Mouse (Mus musculus) thymus, postnatal 36 days (tissue): ENCODE results near the gene Gm10521.
"Not testable (repeated sequence)": the region's sequence is repeated elsewhere in the genome, so short reads cannot be mapped to it uniquely, and the experiment has no call there.

Experiments
- DNase-seq, 2 experiments: peaks; one replicate each; pipeline ENCODE4 v3.0.0; 2022; ENCODE audit warnings: mixed read lengths in 2 of 2

The Gm10521 gene

GRCm38 (mm10) chr1:171895364-171895763, at the start of gene Gm10521:
TSS of gene Gm10521 (plus strand) at chr1:171895664.
- DNase-seq, result not testable (repeated sequence)

DNA sequence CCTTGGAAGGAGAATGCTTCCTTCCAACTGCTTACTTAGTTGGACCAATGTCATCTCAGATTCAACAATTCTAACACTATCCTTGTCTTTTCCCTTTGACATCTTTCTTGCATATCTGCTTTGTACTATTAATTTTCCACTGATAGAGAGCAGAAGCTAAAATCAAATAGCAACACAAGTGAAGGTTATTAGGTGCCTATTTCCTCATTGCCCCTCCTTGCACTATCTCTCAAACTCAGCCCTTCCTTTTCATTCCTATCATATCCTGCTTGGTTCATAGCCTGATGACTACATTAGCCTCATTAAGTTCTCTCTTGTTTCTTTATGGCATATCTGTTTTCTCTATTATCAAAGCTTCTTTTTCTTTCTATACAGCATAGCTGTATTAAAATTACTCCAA, 47.3 kb upstream of the Gm10521 start:
- no peak for DNase-seq

GRCm38 (mm10) chr1:171848757-171849156, 46.7 kb upstream of the Gm10521 start:
- DNase-seq, result no peak

- no peak for DNase-seq
These were observed 46.0 kb upstream of the Gm10521 start for GRCm38 (mm10) chr1:171849454-171849853.

GRCm38 (mm10) chr1:171865467-171865866, 30.0 kb upstream of the Gm10521 start:
- DNase-seq, result no peak

DNA sequence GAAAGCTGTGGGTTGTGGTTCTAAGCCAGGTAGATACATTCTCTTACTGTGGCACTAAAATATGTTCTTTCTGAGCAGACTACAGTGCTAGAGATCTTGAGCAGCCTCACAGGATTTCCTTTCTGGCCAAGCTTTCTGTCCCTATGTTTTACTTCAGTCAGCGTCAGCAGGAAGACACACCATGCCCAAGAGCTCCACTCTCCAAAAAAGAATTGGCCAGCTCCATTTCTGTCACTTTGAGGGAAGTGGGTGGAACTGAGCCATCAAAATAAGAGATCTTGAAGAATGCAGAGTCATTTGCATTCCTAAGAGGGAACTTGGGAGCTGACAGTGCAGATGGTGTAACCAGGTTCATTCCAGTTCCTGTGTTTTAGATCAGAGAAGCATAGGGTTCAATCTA, 8.5 kb upstream of the Gm10521 start:
- DNase-seq, result no peak

DNA sequence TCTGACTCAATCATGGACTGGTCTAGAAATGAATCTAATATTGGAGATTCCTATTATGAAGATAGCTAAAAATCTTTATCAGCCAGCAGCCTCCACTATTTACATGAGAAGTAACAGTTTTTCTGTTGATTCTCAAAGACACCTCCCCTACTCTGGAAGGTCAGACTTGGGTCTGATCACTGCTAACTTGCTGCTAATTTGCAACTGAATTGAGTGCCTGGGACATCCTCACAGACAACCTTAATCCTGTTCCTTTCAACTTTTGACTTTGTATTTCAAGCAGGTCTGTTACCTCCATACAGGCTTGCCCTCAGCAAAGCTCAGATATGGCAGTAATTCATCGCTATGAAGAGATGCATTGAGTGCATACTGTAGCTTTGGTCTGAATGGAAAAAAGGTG, 8.5 kb downstream of the Gm10521 start:
- no peak for DNase-seq

DNA sequence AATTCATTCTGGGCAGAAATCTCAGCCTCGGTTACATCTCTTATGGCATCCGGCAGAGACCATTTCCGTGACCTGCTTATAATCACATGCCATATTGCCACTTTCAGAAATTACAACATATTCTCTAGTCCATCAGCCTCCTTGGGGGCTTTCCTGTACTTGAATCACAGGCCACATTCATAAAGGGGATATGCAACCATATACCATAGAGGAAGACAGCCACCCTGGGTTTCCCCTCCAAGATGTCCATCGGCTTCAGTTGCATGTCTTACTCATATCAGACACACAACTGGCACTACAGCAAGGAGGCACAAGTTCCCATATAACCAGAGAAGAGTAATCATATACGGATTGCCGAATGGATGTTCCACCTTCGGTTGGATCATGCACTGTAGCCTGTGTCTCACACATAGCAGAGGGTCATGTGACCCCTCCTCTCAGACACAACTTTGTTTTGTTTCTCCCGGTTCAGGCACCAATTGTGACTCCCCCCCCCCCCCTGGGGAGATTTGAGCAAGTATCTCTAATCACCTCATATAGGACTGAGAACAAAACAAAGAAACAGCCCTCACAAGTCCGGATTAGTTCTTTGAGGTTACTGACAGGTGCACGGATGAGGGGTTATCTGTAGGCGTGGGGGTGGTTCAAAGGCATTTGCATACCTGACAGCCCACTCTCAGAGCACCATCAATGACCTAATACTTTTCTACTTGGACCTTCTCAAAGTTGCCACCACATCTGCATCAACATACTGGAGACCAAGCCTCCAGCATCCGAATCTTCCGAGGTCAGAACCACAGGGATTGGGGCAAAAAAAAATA, 20.4 kb downstream of the Gm10521 start:
- DNase-seq, result peak; percentile 33 to 44

DNA sequence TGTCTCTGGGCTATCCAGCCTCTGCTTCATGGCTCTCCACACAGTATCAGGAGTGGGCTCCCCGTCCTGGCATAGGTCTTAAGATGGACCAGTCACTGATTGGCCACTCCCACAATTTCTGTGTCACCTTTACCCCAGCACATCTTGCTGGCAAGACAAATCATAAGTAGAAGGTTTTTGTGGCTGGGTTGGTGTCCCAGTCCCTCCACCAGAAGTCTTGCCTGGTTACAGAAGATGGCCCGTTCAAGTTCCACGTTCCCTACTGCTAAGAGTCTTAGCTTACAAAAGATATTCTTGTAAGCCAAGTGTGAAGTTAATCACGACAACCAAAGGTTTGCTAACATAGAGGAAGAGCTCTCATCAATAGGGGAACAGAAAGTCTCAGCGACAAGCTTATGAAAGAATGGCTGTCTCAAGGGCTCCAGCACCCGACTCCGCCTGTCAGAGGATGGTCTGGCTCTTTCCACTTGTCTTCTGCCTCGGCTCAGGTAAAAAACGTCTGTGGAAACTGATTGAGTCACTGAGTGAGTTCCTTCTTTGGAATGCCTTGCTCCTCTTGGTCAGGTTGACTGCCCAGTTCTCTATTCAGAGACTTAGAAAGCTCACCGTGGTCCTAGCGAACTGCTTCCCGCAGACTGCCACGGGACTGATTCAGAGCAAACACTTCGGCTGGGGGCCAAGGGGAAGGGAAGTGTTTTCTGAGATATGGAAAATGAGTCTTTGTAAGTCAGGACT, 22.0 kb downstream of the Gm10521 start, which contains the start of gene Slamf6:
TSS of gene Slamf6 (plus strand) at position 211 of the 735 bp plus-strand sequence.
- peak; percentile 50 to 64 for DNase-seq

DNA sequence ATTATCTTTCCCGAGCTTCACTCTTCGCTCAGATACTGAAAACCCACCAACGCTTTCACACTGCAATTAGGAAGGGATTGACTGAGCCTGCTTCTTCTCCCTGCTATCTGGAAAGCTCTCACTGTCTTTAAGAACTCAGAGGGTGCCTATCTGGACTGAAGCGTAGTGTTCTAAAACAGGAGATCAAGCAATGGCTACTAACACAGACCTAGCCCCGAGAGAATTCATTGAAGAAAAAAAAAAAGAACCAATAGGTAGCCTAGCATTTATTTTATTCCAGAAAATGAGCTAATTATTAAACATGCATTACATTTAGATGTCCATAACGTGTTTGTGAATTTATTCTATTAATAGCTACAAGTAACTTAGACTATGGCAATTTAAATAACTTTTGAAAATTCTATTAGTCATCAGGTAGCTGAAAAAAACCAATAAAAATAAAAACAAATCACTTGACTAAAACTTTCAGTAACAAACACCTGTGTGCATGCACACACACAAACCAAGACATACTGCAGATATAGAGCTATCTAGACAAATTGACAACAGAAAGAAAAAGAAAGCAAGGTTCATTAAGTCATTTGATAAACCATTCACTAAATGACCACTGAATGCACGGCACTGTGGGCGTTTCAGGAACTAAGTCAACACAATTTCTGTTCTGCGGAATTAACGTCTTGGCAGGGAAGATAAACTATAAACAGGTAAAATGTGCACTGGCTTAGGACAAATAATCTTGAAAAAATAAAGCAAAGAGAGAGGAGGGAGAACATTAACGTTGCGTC, 22.9 kb downstream of the Gm10521 start:
- DNase-seq, result no peak

DNA sequence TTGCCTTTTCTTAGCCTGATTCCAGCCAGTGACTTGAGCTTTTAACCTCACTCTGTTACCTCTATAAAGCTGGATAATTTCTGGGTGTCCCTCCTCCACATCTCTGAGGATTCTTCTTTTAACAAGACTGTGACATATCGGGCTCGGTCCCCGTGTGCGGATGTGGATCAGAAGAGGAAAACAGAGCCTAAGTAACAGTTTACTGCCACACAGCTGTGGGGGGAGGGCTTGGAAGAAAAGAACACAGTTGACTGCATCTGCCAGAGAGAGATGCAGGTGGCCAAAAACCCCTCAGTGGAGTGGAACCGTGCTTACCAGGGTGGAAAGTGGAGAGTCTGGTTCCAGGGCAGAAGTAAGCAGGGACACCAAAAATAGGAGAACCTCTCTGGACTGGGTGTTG, 23.7 kb downstream of the Gm10521 start:
- peak; percentile 80 to 89 for DNase-seq

- DNase-seq, result peak; percentile 41
These were observed 24.5 kb downstream of the Gm10521 start for GRCm38 (mm10) chr1:171919901-171920510.

DNA sequence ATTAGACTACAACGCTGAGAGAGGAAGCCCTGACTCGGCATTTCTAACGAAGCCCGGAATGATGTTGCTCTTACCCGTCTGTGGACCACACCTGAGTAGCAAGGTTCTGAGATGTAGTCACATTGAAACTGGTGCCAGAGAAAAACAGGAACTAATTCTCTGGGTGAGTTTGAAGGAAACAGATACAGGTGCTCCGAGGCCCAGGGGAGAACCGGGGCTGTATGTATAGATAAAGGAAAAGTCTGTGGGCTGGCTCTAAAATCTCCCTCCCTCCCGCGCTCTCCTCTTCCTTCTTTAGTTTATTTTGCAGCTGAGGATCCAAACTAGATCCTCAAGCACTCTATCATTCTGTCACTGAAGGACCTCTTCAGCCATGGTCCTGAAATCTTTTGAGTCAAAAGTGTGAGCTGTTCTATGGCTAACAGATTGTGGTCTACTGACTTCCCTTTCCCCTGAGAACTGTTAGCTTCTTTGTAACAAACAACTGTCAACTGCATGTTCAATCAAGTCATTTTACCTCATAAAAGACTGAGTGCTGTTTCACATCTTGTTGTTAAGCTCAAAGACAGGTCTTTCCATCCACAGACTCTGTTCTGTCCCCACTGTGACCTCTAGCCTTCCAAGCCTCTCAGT, 25.6 kb downstream of the Gm10521 start:
- DNase-seq, result peak; percentile 57 to 60

DNA sequence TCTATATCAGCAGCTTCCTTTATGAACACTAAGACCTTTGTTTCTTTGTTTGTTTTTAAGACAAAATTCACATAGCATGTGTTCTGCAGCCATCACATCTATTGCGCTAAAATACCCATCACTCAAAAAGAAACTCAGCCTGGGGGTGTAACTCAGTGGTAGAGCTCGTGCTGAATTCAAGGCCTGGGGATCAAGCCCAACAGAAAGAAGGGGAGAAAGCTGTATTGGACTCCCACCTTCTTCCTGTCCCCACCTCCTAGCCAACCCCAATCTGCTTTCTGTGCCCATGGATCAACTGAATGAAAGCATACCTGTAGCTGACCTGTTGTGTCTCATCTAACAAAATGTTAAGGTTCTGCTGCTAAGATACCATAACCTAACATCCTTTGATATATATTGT, 26.2 kb downstream of the Gm10521 start:
- DNase-seq, result peak in 1 of 2 experiments; percentile 40

- no peak for DNase-seq
These were observed 27.4 kb downstream of the Gm10521 start for GRCm38 (mm10) chr1:171922844-171923243.

DNA sequence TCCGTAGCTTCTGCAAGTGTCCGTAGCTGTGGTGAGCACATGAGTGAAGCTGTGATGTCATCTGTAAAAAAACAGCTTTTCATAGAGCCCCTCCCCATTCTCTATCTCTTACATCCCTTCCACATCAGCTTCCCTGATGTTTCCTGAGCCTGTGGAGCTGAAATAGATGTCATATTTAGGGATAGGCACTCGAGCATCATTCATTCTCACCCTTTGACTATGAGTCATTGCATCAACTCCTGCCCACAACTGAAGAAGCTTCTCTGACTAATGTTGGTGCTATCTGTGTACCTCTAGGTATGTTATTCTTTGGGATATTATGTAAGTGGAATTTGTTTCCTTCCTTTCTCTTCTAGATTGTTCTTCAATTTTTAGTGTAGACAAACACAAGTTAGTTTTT, 29.4 kb downstream of the Gm10521 start:
- no peak for DNase-seq

- no peak for DNase-seq
These were observed 38.4 kb downstream of the Gm10521 start for GRCm38 (mm10) chr1:171933851-171934250.

DNA sequence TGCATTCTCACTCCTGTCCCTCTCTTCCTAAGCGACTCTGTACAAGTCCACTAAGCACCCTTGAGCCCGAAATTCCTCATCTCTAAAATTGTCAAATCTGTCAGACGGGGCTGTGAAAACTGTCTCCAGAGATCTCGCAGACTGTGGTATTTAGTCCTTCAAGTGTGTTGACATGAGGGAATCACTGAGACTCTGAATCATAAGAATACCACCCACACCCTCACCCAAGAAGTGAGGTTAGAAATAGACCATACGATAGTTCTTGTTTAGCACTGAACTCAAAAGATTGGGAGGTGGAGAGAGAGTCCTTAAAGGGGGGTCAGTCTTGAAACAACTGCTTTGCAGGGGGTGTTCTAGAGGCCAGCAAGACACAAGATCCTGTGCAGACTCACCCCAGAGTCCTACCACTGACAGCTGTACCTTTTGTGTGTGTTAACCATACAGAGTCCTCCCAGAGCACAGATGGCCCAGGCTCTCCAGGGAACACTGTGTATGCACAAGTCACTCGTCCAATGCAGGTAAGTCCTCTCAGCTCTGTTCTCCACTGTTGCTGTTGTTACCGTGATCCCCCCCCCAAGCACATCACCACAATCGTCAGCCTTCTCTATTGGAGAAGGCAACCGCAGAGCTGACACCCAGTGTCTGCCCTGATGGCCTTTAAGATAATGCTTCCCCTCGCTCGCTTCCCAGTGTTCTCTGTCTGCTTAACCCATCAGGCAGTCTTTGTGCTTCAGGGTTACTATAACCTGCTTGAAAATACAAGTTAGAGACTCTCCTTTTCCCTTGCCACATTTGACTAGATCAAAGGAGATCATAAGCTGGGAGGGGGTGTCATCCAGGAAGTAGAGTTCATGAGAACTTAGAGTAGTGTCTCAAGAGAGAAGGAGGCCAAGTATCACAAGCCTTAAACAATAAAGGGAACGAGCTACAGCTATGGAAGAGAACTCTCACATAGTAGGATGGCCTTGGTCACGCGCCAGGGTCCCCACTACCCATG, 43.8 kb downstream of the Gm10521 start:
- DNase-seq, result peak; percentile 42 to 48

- DNase-seq, result no peak
These were observed 45.2 kb downstream of the Gm10521 start for GRCm38 (mm10) chr1:171940626-171941025.

GRCm38 (mm10) chr1:171946447-171946995, 51.1 kb downstream of the Gm10521 start:
- DNase-seq, result no peak
